12 mouse cellular contexts compared by ENCODE assay signal in genomic region chr11:99369229-99369628, GRCm38 (mm10). TPM values are rescaled to one million over a fixed set of nuclear protein-coding genes. Genes with fewer than 3 reads are reported as not detected.
DNase-seq lines count a peak whose midpoint lies in the region; ATAC-seq and TF ChIP-seq lines count a peak whose summit lies in the region.
"Had no signal": no experiment of that assay in that cellular context is flagged by ENCODE, and none has a peak within 500 bp of the region (broad histone marks: within the 10 kb centered on the region; RNA-seq: fewer than 3 reads in every experiment).

No protein-coding gene starts in this region.

- no peaks in the 10 kb centered on the region for H3K79me2 ChIP-seq in MEL (ENCODE audit: control insufficient read depth, insufficient read depth, low read length, poor library complexity)

- WGBS in forebrain, postnatal 0 days: 10% methylated on average over 3 of the region's 3 CpGs
- 24% methylated on average over 3 of the region's 3 CpGs for WGBS in forebrain, embryonic 13.5 days
- WGBS in liver, postnatal 0 days (ENCODE audit: insufficient replicate concordance): 16% methylated on average over 3 of the region's 3 CpGs
- 24% methylated on average over 3 of the region's 3 CpGs for WGBS in liver, embryonic 12.5 days (ENCODE audit: insufficient replicate concordance)
- WGBS in limb, embryonic 14.5 days: 8% methylated on average over 3 of the region's 3 CpGs

- no peak overlapping the region for H3K9ac ChIP-seq in forebrain, postnatal 0 days
- H3K9ac ChIP-seq in forebrain, embryonic 13.5 days: no peak overlapping the region
- no peak overlapping the region for H3K9ac ChIP-seq in liver, postnatal 0 days (replicated peaks)
- no peak overlapping the region for H3K9ac ChIP-seq in liver, embryonic 12.5 days
- H3K9ac ChIP-seq in MEL (ENCODE audit: control insufficient read depth, low read depth, low read length, poor library complexity, severe bottlenecking): no peak overlapping the region
- no peak overlapping the region for H3K9ac ChIP-seq in limb, embryonic 14.5 days (ENCODE audit: low read depth, low read length, severe bottlenecking)
- H3K9ac ChIP-seq: limb, embryonic 15.5 days had no signal

- TF ChIP-seq EP300 in liver, postnatal 0 days (IDR thresholded peaks at IDR 0.05; ENCODE audit: low read depth): no peak
- no peak for TF ChIP-seq EP300 in MEL (IDR thresholded peaks at IDR 0.05; ENCODE audit: low read depth in 1 of 2, low read length in 2 of 2)

- no peaks in the 10 kb centered on the region for H3K4me1 ChIP-seq in forebrain, postnatal 0 days (ENCODE audit: insufficient read depth)
- no peaks in the 10 kb centered on the region for H3K4me1 ChIP-seq in forebrain, embryonic 13.5 days
- no peaks in the 10 kb centered on the region for H3K4me1 ChIP-seq in liver, postnatal 0 days (ENCODE audit: insufficient read depth)
- H3K4me1 ChIP-seq in liver, embryonic 12.5 days: no peaks in the 10 kb centered on the region
- H3K4me1 ChIP-seq in MEL (ENCODE audit: control insufficient read depth in 1 of 2, insufficient read depth in 2 of 2, low read length in 2 of 2): peaks cover 0 to 7% of the 10 kb centered on the region in 2 experiments; a peak in 2 of 4 replicates
- no peaks in the 10 kb centered on the region for H3K4me1 ChIP-seq in limb, embryonic 14.5 days (ENCODE audit: control insufficient read depth, insufficient read depth, low read length)
- H3K4me1 ChIP-seq: limb, embryonic 15.5 days had no signal

- peak overlapping the region; percentile 54 for H3K27ac ChIP-seq in forebrain, postnatal 0 days (ENCODE audit: low read depth, low read length)
- no peak overlapping the region for H3K27ac ChIP-seq in forebrain, embryonic 13.5 days
- H3K27ac ChIP-seq in liver, postnatal 0 days (ENCODE audit: low read depth): no peak overlapping the region
- no peak overlapping the region for H3K27ac ChIP-seq in liver, embryonic 12.5 days
- H3K27ac ChIP-seq in MEL (ENCODE audit: control insufficient read depth, low read depth, low read length): no peak overlapping the region
- H3K27ac ChIP-seq in limb, embryonic 14.5 days (replicated peaks; ENCODE audit: low read depth, low read length): no peak overlapping the region
- H3K27ac ChIP-seq: limb, embryonic 15.5 days had no signal

- H3K4me2 ChIP-seq in forebrain, postnatal 0 days (ENCODE audit: low read depth): no peak overlapping the region
- H3K4me2 ChIP-seq in forebrain, embryonic 13.5 days: no peak overlapping the region
- H3K4me2 ChIP-seq in liver, postnatal 0 days (ENCODE audit: low read depth, low read length): no peak overlapping the region
- H3K4me2 ChIP-seq in liver, embryonic 12.5 days: no peak overlapping the region
- H3K4me2 ChIP-seq in limb, embryonic 14.5 days (replicated peaks; ENCODE audit: low read depth, low read length, severe bottlenecking): no peak overlapping the region
- H3K4me2 ChIP-seq: limb, embryonic 15.5 days had no signal

- no peaks in the 10 kb centered on the region for H3K27me3 ChIP-seq in forebrain, postnatal 0 days (ENCODE audit: insufficient read depth, low read length)
- H3K27me3 ChIP-seq in forebrain, embryonic 13.5 days: 0 out of 2 replicates have a peak, but pooled peaks cover 5% of the 10 kb centered on the region
- H3K27me3 ChIP-seq in liver, postnatal 0 days (ENCODE audit: insufficient read depth, low read length): 0 out of 2 replicates have a peak, but pooled peaks cover 2% of the 10 kb centered on the region
- peaks cover 11% of the 10 kb centered on the region; the same call in 1 of the 2 replicates for H3K27me3 ChIP-seq in liver, embryonic 12.5 days (replicated peaks)
- peaks cover 10 to 11% of the 10 kb centered on the region in 2 experiments for H3K27me3 ChIP-seq in MEL (ENCODE audit: control insufficient read depth in 1 of 2, insufficient read depth in 2 of 2, low read length in 2 of 2)
- H3K27me3 ChIP-seq in limb, embryonic 14.5 days (ENCODE audit: control insufficient read depth, insufficient read depth, low read length): no peaks in the 10 kb centered on the region
- H3K27me3 ChIP-seq: limb, embryonic 15.5 days had no signal

- TF ChIP-seq RAD21 in MEL (IDR thresholded peaks at IDR 0.05; ENCODE audit: low read depth, low read length): no peak

- H3K9me3 ChIP-seq in forebrain, postnatal 0 days (ENCODE audit: low read length): no peaks in the 10 kb centered on the region
- no peaks in the 10 kb centered on the region for H3K9me3 ChIP-seq in forebrain, embryonic 13.5 days (replicated peaks)
- H3K9me3 ChIP-seq in liver, postnatal 0 days (ENCODE audit: low read length): no peaks in the 10 kb centered on the region
- no peaks in the 10 kb centered on the region for H3K9me3 ChIP-seq in liver, embryonic 12.5 days (replicated peaks)
- H3K9me3 ChIP-seq in MEL (replicated peaks; ENCODE audit: insufficient read depth, low read length): no peaks in the 10 kb centered on the region
- H3K9me3 ChIP-seq in limb, embryonic 14.5 days (ENCODE audit: control insufficient read depth, low read length): no peaks in the 10 kb centered on the region
- H3K9me3 ChIP-seq: G1E; limb, embryonic 15.5 days had no signal

- TF ChIP-seq POLR2A in MEL (IDR thresholded peaks at IDR 0.05; ENCODE audit: control insufficient read depth in 1 of 2, insufficient read depth in 1 of 2, low read depth in 1 of 2, low read length in 2 of 2, poor library complexity in 1 of 2): no peak
- TF ChIP-seq POLR2A in limb, embryonic 14.5 days (IDR thresholded peaks at IDR 0.05; ENCODE audit: borderline replicate concordance, extremely low read depth, insufficient read depth, insufficient read length): no peak

- no peaks in the 10 kb centered on the region for H3K36me3 ChIP-seq in forebrain, postnatal 0 days (ENCODE audit: insufficient read depth)
- no peaks in the 10 kb centered on the region for H3K36me3 ChIP-seq in forebrain, embryonic 13.5 days (ENCODE audit: poor library complexity, severe bottlenecking)
- no peaks in the 10 kb centered on the region for H3K36me3 ChIP-seq in liver, postnatal 0 days (replicated peaks; ENCODE audit: insufficient read depth, low read length)
- H3K36me3 ChIP-seq in liver, embryonic 12.5 days: no peaks in the 10 kb centered on the region
- peaks cover 0 to 3% of the 10 kb centered on the region in 2 experiments; a peak in 2 of 4 replicates for H3K36me3 ChIP-seq in MEL (ENCODE audit: control insufficient read depth in 1 of 2, insufficient read depth in 2 of 2, low read length in 2 of 2)
- no peaks in the 10 kb centered on the region for H3K36me3 ChIP-seq in limb, embryonic 14.5 days (ENCODE audit: control insufficient read depth, insufficient read depth, low read length)
- H3K36me3 ChIP-seq: G1E; limb, embryonic 15.5 days had no signal

- ATAC-seq in forebrain, postnatal 0 days: no peak
- ATAC-seq in forebrain, embryonic 13.5 days: no peak
- ATAC-seq in liver, postnatal 0 days: no peak
- no peak for ATAC-seq in liver, embryonic 12.5 days
- no peak for ATAC-seq in limb, embryonic 14.5 days (ENCODE audit: low FRiP score, low read depth)
- no peak for ATAC-seq in frontal cortex, adult (ENCODE audit: low TSS enrichment)

- peak; percentile 53 for TF ChIP-seq CTCF in forebrain, postnatal 0 days (IDR thresholded peaks at IDR 0.05; ENCODE audit: low read depth)
- TF ChIP-seq CTCF in liver, postnatal 0 days (IDR thresholded peaks at IDR 0.05; ENCODE audit: low read depth): peak; percentile 53
- peak; percentile 41 to 55 (median 44) for TF ChIP-seq CTCF in MEL (IDR thresholded peaks at IDR 0.05 in 2 of 3, conservative IDR thresholded peaks at IDR 0.05 in 1 of 3; ENCODE audit: control insufficient read depth in 1 of 3, insufficient read depth in 1 of 3, low read depth in 2 of 3, low read length in 3 of 3, poor library complexity in 1 of 3, severe bottlenecking in 1 of 3)

- DNase-seq in forebrain, postnatal 0 days: no peak
- DNase-seq in liver, postnatal 0 days: peak; percentile 24
- peak; percentile 35 for DNase-seq in MEL (ENCODE audit: low read depth, low spot score)
- DNase-seq in limb, embryonic 14.5 days (ENCODE audit: low spot score): peak; percentile 12
- no peak for DNase-seq in right cerebral cortex, postnatal 10 days (ENCODE audit: low spot score in 2 of 2)
- DNase-seq: cerebellum, adult 11 months had no signal

- no peak overlapping the region for H3K4me3 ChIP-seq in forebrain, postnatal 0 days (ENCODE audit: low read depth, low read length)
- H3K4me3 ChIP-seq in forebrain, embryonic 13.5 days: no peak overlapping the region
- no peak overlapping the region for H3K4me3 ChIP-seq in liver, postnatal 0 days (ENCODE audit: low read depth, low read length)
- no peak overlapping the region for H3K4me3 ChIP-seq in liver, embryonic 12.5 days
- H3K4me3 ChIP-seq in MEL (ENCODE audit: control insufficient read depth in 1 of 2, insufficient read depth in 1 of 2, low read depth in 2 of 2, low read length in 2 of 2): no peak overlapping the region
- no peak overlapping the region for H3K4me3 ChIP-seq in limb, embryonic 14.5 days (replicated peaks; ENCODE audit: low read length)
- H3K4me3 ChIP-seq: limb, embryonic 15.5 days had no signal

RNA-seq across cellular contexts. Expression of gene Krt28, which starts 5.5 kb away (rescaled TPM):
- total RNA-seq in forebrain, postnatal 0 days (2014; rRNA removed): 0.15 and 0.19 TPM in 2 replicates
- 0.24 and 0.48 TPM in 2 replicates for polyA plus RNA-seq in forebrain, postnatal 0 days (2015; fragmentation: Nextera tagmentation; extraction: Ambion mirVana)
- 0.17 and 0.21 TPM in 2 replicates for polyA plus RNA-seq in forebrain, embryonic 13.5 days (2015; fragmentation: Nextera tagmentation; extraction: Ambion mirVana)
- not detected in 2 replicates for polyA plus RNA-seq in liver, postnatal 0 days (2015; fragmentation: Nextera tagmentation; extraction: Ambion mirVana)
- 0.07 and 0.11 TPM in 2 replicates for polyA plus RNA-seq in liver, embryonic 12.5 days (2016; fragmentation: Nextera tagmentation; extraction: Ambion mirVana)
- total RNA-seq in MEL (2012; rRNA removed): not detected in 2 replicates
- not detected for polyA plus RNA-seq in MEL (2012; ENCODE audit: insufficient read depth in 1 of 2, insufficient read length in 2 of 2, low read depth in 1 of 2, low replicate concordance in 2 of 2, missing spikeins in 1 of 2)
- polyA plus RNA-seq in limb, embryonic 14.5 days (2012; rRNA removed): 0.16 and 0.22 TPM in 2 replicates
- polyA plus RNA-seq in limb, embryonic 14.5 days (2014; fragmentation: Nextera tagmentation; extraction: Ambion mirVana): 0.28 TPM in 1 of 2 replicates, not detected in the other
- polyA plus RNA-seq: frontal cortex, adult 2 months; G1E had no signal

RNA-seq across cellular contexts. Expression of gene Krt27, which starts 18.3 kb away (rescaled TPM):
- 0.23 TPM in 1 of 2 replicates, not detected in the other for total RNA-seq in forebrain, postnatal 0 days (2014; rRNA removed)
- 0.10 TPM in 1 of 2 replicates, not detected in the other for polyA plus RNA-seq in forebrain, postnatal 0 days (2015; fragmentation: Nextera tagmentation; extraction: Ambion mirVana)
- not detected in 2 replicates for polyA plus RNA-seq in forebrain, embryonic 13.5 days (2015; fragmentation: Nextera tagmentation; extraction: Ambion mirVana)
- polyA plus RNA-seq in liver, postnatal 0 days (2015; fragmentation: Nextera tagmentation; extraction: Ambion mirVana): not detected in 2 replicates
- not detected in 2 replicates for polyA plus RNA-seq in liver, embryonic 12.5 days (2016; fragmentation: Nextera tagmentation; extraction: Ambion mirVana)
- not detected in 2 replicates for total RNA-seq in MEL (2012; rRNA removed)
- polyA plus RNA-seq in MEL (2012; ENCODE audit: insufficient read depth in 1 of 2, insufficient read length in 2 of 2, low read depth in 1 of 2, low replicate concordance in 2 of 2, missing spikeins in 1 of 2): not detected
- not detected in 2 replicates for polyA plus RNA-seq in limb, embryonic 14.5 days (2012; rRNA removed)
- polyA plus RNA-seq in limb, embryonic 14.5 days (2014; fragmentation: Nextera tagmentation; extraction: Ambion mirVana): not detected in 2 replicates
- total RNA-seq: G1E had no signal
- polyA plus RNA-seq: frontal cortex, adult 2 months; G1E; limb, embryonic 15.5 days had no signal

RNA-seq across cellular contexts. Expression of gene Krt10, which starts 19.9 kb away (rescaled TPM):
- total RNA-seq in forebrain, postnatal 0 days (2014; rRNA removed): 4.0 and 7.1 TPM in 2 replicates
- polyA plus RNA-seq in forebrain, postnatal 0 days (2015; fragmentation: Nextera tagmentation; extraction: Ambion mirVana): 36.3 and 43.3 TPM in 2 replicates
- polyA plus RNA-seq in forebrain, embryonic 13.5 days (2015; fragmentation: Nextera tagmentation; extraction: Ambion mirVana): 31.4 and 39.8 TPM in 2 replicates
- polyA plus RNA-seq in liver, postnatal 0 days (2015; fragmentation: Nextera tagmentation; extraction: Ambion mirVana): 6.3 and 7.0 TPM in 2 replicates
- 5.2 and 6.1 TPM in 2 replicates for polyA plus RNA-seq in liver, embryonic 12.5 days (2016; fragmentation: Nextera tagmentation; extraction: Ambion mirVana)
- not detected in 2 replicates for total RNA-seq in MEL (2012; rRNA removed)
- polyA plus RNA-seq in MEL (2012; ENCODE audit: insufficient read depth in 1 of 2, insufficient read length in 2 of 2, low read depth in 1 of 2, low replicate concordance in 2 of 2, missing spikeins in 1 of 2): not detected
- 131 and 242 TPM in 2 replicates for polyA plus RNA-seq in limb, embryonic 14.5 days (2012; rRNA removed)
- 119 and 176 TPM in 2 replicates for polyA plus RNA-seq in limb, embryonic 14.5 days (2014; fragmentation: Nextera tagmentation; extraction: Ambion mirVana)

RNA-seq across cellular contexts. Expression of gene Krt26, which starts 31.5 kb away (rescaled TPM):
- 0.14 TPM in 1 of 2 replicates, not detected in the other for total RNA-seq in forebrain, postnatal 0 days (2014; rRNA removed)
- polyA plus RNA-seq in forebrain, postnatal 0 days (2015; fragmentation: Nextera tagmentation; extraction: Ambion mirVana): 0.12 and 0.15 TPM in 2 replicates
- polyA plus RNA-seq in forebrain, embryonic 13.5 days (2015; fragmentation: Nextera tagmentation; extraction: Ambion mirVana): 0.09 TPM in 1 of 2 replicates, not detected in the other
- not detected in 2 replicates for polyA plus RNA-seq in liver, postnatal 0 days (2015; fragmentation: Nextera tagmentation; extraction: Ambion mirVana)
- not detected in 2 replicates for polyA plus RNA-seq in liver, embryonic 12.5 days (2016; fragmentation: Nextera tagmentation; extraction: Ambion mirVana)
- total RNA-seq in MEL (2012; rRNA removed): not detected in 2 replicates
- polyA plus RNA-seq in MEL (2012; ENCODE audit: insufficient read depth in 1 of 2, insufficient read length in 2 of 2, low read depth in 1 of 2, low replicate concordance in 2 of 2, missing spikeins in 1 of 2): not detected
- polyA plus RNA-seq in limb, embryonic 14.5 days (2012; rRNA removed): not detected in 2 replicates
- polyA plus RNA-seq in limb, embryonic 14.5 days (2014; fragmentation: Nextera tagmentation; extraction: Ambion mirVana): not detected in 2 replicates
- polyA plus RNA-seq: frontal cortex, adult 2 months; G1E; limb, embryonic 15.5 days had no signal

RNA-seq across cellular contexts. Expression of gene Krt25, which starts 46.5 kb away (rescaled TPM):
- total RNA-seq in forebrain, postnatal 0 days (2014; rRNA removed): not detected in 2 replicates
- 0.11 and 0.24 TPM in 2 replicates for polyA plus RNA-seq in forebrain, postnatal 0 days (2015; fragmentation: Nextera tagmentation; extraction: Ambion mirVana)
- polyA plus RNA-seq in forebrain, embryonic 13.5 days (2015; fragmentation: Nextera tagmentation; extraction: Ambion mirVana): not detected in 2 replicates
- polyA plus RNA-seq in liver, postnatal 0 days (2015; fragmentation: Nextera tagmentation; extraction: Ambion mirVana): 0.11 and 0.14 TPM in 2 replicates
- not detected in 2 replicates for polyA plus RNA-seq in liver, embryonic 12.5 days (2016; fragmentation: Nextera tagmentation; extraction: Ambion mirVana)
- total RNA-seq in MEL (2012; rRNA removed): not detected in 2 replicates
- polyA plus RNA-seq in MEL (2012; ENCODE audit: insufficient read depth in 1 of 2, insufficient read length in 2 of 2, low read depth in 1 of 2, low replicate concordance in 2 of 2, missing spikeins in 1 of 2): not detected
- not detected in 2 replicates for polyA plus RNA-seq in limb, embryonic 14.5 days (2012; rRNA removed)
- polyA plus RNA-seq in limb, embryonic 14.5 days (2014; fragmentation: Nextera tagmentation; extraction: Ambion mirVana): not detected in 2 replicates
- total RNA-seq: G1E had no signal
- polyA plus RNA-seq: G1E; limb, embryonic 15.5 days had no signal

Comparison
In these comparisons a context has a peak if more than half of its experiments do, and no peak if none do; other contexts are left out.
1. DNase-seq: peak in liver, postnatal 0 days (single experiment), MEL (single experiment) and limb, embryonic 14.5 days (single experiment); none in forebrain, postnatal 0 days (single experiment) and right cerebral cortex, postnatal 10 days (0 of 2).
2. Peak in every context shown above with its lines, with median percentiles within 50 percentile points of each other: CTCF ChIP-seq.